Mouse (Mus musculus) E14TG2a.4 (cell line): ENCODE results near the gene Lrr1.

ENCODE experiments used
- CTCF ChIP-seq: conservative IDR thresholded peaks from 2 replicates; pipeline ENCODE4 v1.5.1; 2014; ENCODE audit warnings: low read length
- NANOG ChIP-seq: IDR thresholded peaks from 2 replicates; pipeline ENCODE4 v1.6.1; 2014; ENCODE audit warnings: borderline replicate concordance, low read length, mixed read lengths

GRCm38 (mm10) chr12:69122801-69123200 is 45.8 kb upstream of the Lrr1 start:
- TF ChIP-seq CTCF (no peak), NANOG (no peak)
